Mouse (Mus musculus) gastrocnemius, adult 18-20 months (tissue): ENCODE data around the gene Aspscr1. TPM values are rescaled to one million over a fixed set of nuclear protein-coding genes. Genes with fewer than 3 reads are reported as not detected.

Experiments used
- DNase-seq: peaks from one replicate; pipeline ENCODE4 v3.0.0; 2021; ENCODE audit warnings: low spot score
- total RNA-seq, 2 experiments: library from RNA; stranded (reverse); gene quantifications; 2 replicates each; pipeline ENCODE4 v1.2.3; 2021

The Aspscr1 gene
- total RNA-seq, 2 experiments from 2014 or later, result 31.1 to 33.4 TPM

DNA sequence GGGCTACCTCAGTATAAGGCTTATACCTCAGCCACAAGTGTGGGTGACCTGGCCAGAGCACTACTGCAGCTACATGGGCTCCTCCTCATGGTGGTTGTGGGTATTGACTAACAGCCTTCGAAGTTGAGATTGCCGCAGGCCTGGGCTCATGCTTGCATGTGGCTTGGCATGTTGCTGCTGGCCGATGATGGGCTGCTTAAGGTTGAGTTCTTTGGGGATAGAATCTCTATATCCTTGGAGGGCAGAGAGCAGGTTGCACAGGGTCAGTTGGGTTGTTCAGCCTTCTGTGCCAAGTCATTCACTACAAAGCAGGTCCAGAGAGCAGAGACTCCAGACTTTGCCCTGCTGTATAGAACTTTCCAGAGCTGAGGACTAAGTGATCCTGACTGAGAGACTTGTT, 7.1 kb downstream of the Aspscr1 start:
- no peak for DNase-seq

DNA sequence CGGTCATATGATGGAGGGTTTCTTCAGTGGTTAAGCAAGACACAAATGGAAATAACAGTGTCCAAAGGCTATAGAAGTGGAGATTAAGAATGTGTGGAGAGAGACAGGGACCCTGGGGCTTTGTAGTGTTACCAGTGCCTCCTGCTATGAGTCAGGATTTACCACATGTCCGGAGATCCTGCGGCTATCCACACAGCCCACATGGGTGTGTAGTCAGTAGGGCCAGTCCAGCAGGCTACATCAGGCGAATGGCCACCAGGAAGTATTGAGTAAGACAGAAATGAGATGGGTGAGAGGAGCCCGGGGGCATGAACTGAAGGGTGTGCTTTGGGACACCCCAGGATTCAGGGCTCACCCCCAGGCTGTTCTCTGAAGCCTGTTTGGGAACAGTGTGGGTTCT, 9.9 kb downstream of the Aspscr1 start:
- no peak for DNase-seq

- no peak for DNase-seq
Observed at GRCm38 (mm10) chr11:120683536-120683935, 10.8 kb downstream of the Aspscr1 start.

DNA sequence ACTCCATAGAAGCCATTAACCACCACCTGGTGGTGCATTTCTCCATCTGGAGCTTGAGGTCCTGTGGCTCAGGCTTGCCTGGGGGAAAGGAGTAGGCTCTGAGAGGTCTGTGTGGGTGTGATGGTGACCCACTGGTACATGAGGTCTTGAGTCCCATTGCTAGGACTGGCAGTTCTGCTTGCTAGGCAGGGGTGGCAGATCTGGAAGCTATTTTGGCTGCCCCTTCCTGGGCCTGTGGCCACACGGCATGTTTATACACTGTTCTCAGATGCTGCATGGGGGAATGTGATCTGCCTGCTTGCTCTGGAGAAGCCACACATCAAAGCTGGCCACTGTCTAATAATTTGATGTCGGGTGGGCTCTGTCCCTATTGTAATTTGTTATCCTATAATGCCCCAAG, 11.3 kb downstream of the Aspscr1 start:
- DNase-seq, result peak; percentile 53

DNA sequence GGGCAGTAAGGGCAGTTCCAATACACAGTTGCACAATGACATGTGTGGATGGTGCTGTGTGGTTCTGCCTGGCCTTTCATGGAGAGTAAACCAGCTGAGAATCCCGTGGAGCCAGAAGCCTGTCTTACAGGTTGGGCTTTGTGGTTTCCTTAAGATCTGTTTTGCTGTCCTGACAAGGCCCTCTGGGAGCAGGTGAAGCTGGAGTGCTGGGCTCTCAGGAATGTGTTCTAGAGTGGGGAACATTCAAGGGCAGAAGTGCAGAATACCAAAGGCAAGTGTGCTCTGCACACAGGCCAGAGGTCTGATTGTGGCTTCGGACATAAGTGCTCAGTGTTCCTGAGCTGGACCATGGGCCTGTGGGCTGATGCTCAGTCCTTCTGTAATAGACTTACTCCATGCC, 11.9 kb downstream of the Aspscr1 start:
- no peak for DNase-seq

- no peak for DNase-seq
Observed at GRCm38 (mm10) chr11:120686650-120687272, 14.0 kb downstream of the Aspscr1 start.

GRCm38 (mm10) chr11:120689365-120689764, 16.6 kb downstream of the Aspscr1 start:
- no peak for DNase-seq

GRCm38 (mm10) chr11:120692471-120693011, 19.8 kb downstream of the Aspscr1 start:
- no peak for DNase-seq

- no peak for DNase-seq
Observed at GRCm38 (mm10) chr11:120693461-120693860, 20.7 kb downstream of the Aspscr1 start.

GRCm38 (mm10) chr11:120695184-120695583, 22.4 kb downstream of the Aspscr1 start:
- DNase-seq, result no peak

DNA sequence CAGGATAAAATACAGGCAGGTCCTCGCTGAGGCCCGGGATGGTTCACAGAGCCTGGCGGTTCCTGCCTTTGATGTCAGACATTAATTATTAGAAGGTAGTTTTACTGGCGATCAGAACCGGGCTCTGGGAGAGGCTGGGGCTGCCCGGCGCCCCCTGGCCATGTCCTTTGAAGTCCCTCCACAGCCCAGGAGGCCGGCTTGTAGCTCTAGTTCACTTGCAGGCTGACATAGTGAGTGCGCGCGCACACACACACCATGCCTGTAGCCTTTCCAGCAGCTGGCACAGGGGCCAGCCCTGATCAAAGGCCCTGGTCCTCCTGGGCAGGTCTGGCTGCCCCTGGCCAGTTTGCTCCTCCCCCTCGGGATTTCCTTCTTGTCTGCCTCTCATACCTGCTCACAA, 22.9 kb downstream of the Aspscr1 start:
- DNase-seq, result no peak

GRCm38 (mm10) chr11:120696568-120696967, 23.8 kb downstream of the Aspscr1 start:
- no peak for DNase-seq

DNA sequence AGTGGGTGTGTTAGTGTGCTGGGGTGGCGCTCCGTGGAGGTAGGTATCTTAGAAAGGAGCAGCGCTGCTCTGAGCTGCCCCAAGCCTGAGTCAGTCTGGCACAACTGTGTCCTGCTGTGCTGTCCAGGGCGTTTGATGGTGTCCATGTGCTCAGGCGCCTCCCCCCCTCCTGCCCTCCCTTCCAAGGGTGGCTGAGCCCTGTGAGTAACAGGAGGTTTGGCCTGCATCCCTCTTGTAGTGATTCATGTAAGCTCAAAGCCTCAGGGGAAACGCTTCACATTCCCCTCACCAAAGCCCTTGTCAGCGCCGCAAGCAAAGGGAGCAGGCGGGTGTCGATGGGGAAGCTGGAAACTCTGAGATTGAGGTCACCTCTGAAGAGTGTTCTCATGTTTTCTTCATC, 25.0 kb downstream of the Aspscr1 start:
- DNase-seq, result peak; percentile 77

DNA sequence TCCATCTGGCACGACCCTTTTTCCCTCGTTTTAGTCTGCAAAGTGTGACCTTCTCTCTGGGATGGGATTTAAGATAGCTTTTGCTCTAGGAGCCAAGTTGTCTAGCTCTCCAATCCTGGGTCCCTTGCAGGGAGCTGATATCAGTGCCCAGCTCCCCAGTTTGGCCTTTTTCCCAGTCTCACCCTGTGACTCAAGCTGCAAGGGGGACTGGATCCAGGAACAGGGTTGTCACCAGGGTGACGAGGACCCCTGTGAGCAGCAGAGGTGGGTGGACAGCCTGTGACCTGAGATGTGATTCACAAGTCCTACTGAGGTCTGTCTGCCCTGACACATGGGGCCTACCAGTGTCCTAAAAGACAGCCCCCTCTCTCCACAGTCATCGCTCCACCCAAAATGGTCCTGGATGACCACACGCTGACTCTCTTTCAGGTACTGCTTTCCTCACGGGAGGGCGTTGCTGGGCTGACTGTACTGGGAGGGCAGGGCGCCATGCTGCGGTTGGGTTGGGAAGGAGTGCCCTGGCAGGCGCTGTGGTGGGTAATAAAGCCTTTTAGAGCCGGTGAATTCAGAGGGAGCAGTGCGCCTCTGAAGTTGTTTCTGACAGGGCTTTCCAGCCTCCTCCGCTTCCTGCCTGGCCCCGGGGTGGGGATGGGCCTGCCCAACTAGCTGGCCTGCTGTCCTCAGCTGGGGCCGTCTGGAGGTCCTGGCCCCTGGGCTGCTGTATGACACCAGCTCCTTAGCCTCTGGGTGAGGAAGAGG, 31.1 kb downstream of the Aspscr1 start:
- no peak for DNase-seq

GRCm38 (mm10) chr11:120704486-120705325, 31.9 kb downstream of the Aspscr1 start:
- DNase-seq, result no peak

DNA sequence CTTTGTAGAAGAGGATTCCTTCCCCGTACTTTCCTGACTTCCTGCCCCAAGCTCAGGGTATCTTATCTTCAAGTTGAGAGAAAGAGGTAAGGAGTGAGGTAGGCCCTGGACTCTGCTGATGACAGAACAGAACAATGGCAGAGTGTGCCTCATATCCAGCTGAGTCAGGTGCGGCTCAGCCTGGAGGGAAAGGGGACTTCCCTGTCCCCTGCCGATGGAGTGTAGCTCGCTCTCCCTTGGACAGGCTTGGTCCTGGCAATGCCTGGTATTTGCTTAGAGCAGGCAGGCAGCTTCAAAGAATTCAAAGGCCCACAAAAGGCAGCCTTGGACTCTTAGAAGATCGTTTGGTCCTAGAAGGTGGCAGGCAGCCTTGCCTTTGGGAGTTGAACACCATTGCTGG, 33.3 kb downstream of the Aspscr1 start:
- DNase-seq, result no peak

DNA sequence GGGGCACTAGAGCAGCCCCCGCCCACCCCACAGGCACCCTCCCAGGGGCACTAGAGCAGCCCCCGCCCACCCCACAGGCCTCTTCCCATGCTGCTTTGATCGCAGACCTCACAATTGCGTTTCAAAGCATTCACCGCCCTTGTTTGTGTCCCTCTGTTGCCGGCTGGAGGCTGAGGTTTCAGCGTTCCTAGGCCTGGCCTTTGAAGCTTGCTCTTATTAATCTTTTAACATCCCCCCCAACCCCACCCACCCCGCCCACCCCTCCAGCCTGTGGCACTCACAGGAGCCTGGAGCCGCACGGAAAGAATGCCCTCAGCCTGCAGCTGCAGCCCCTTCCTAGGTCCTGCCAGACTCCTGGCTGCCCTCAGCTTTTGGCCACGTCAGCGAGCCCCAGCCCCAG, 34.5 kb downstream of the Aspscr1 start:
- DNase-seq, result no peak

- no peak for DNase-seq
Observed at GRCm38 (mm10) chr11:120707969-120708368, 35.2 kb downstream of the Aspscr1 start.

DNA sequence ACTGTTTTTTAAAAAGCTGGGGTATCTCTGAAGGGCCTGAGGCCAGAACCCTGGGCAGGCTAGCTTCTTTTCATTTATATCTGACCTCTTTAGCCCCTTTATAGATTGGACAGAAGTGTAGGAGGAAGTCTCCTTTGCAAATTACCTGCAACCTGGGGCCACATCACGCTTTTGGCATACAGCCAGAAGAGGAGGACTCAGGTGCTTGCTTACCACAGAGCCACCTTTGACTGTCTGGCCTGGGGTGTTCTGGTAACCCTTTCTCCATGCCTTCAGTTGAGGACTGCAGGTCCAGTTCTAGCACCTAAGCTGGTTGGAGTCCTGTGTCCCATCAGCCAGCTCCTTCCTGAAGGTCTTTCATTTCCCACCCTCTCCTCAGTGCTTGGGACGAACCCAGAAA, 36.8 kb downstream of the Aspscr1 start:
- DNase-seq, result no peak

DNA sequence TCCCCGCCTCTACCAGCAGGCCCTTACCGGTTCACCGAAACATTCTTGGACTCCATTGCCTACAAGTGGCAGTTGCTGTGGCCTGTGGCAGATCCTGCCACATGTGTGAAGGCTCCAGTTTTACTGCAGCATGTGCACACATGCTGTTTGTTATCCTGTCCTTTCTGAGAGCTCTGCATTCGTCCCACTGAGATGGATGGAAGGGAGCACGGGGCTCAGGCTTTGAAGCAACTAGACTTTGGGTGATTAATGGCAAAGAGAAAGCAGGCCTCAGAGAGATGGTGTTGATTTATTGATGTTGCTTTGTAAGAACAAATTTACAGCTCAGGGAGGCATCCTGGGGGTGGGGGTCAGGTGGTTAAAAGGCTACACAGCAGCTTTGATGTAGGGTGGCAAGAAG, 37.9 kb downstream of the Aspscr1 start:
- no peak for DNase-seq

DNA sequence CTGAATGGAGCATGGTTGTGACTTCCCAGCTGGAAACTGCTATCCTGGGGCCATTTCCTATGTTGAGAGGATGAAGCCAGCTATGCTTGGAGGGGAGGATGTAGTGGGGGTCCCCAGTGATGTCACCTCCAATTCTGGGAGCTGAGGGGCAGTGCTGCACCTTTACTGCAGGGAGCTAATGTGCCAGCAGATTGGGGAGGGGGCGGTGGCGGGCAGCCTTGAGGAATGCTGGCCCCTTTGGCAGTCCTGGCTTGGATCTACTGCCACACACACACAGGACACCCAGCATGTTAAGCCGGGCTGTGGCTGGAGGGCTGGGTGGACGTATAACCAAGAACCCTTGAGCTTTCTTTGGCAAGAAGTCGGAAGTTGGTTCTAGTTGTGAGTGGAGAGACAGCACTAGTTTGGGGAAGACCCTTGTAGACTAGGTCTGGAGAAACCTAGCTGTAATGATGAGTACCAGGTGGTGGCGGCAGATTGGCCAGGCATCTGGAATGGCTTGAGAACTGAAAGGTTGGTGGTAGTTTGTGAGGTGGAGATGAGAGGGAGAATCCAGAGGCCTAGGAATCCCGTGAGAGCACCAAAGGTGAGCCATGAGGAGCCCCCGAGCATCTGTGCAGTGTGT, 39.3 kb downstream of the Aspscr1 start:
- DNase-seq, result no peak
